Mouse (Mus musculus) megakaryocyte, embryonic 14.5 days (primary cell): ENCODE measurements around the gene BC048562.

Experiments used
- FLI1 ChIP-seq: IDR thresholded peaks from 2 replicates; pipeline ENCODE4 v1.6.1; 2012; ENCODE audit warnings: low read length, inconsistent platforms, mixed read lengths
- GATA1 ChIP-seq: IDR thresholded peaks from 3 replicates; pipeline ENCODE4 v1.6.1; 2012; ENCODE audit warnings: mixed read lengths, low read length, inconsistent platforms, borderline replicate concordance

GRCm38 (mm10) chr9:108394191-108394590 lies 42.1 kb upstream of the BC048562 start:
- no peak for TF ChIP-seq GATA1
- TF ChIP-seq FLI1, result no peak
